Mouse (Mus musculus): ENCODE results near the gene Chchd5. TPM values are rescaled to one million over a fixed set of nuclear protein-coding genes. Genes with fewer than 3 reads are reported as not detected.

Chchd5 gene
- 23.1 and 23.2 TPM in 2 replicates for polyA plus RNA-seq (2015; fragmentation: Nextera tagmentation; extraction: Ambion mirVana)

GRCm38 (mm10) chr2:129129412-129129929 is at the start of gene Chchd5:
Gene Chchd5 (plus strand): TSS chr2:129129700.
- Histone ChIP-seq H3K27ac (peak within 1 kb of the TSS; percentile 94), H3K9ac (peak within 1 kb of the TSS; percentile 78), H3K4me2 (peak within 1 kb of the TSS; percentile 81), H3K9me3 (no peaks in the 10 kb centered on the region), H3K36me3 (peaks cover 35% of the 10 kb centered on the region), H3K4me1 (peaks cover 7% of the 10 kb centered on the region), H3K27me3 (replicated peaks) (no peaks in the 10 kb centered on the region), H3K4me3 (replicated peaks) (peak within 1 kb of the TSS; percentile 71)
- 0% methylated on average over 35 of the region's 35 CpGs for WGBS
- peak; percentile 100 for ATAC-seq (ENCODE audit: insufficient read depth, low FRiP score, low read depth)

GRCm38 (mm10) chr2:129081097-129081496 is 48.4 kb upstream of the Chchd5 start:
- H3K4me2 ChIP-seq: no peak overlapping the region
- H3K27me3 ChIP-seq (replicated peaks): no peaks in the 10 kb centered on the region
- H3K27ac ChIP-seq: no peak overlapping the region
- ATAC-seq (ENCODE audit: insufficient read depth, low FRiP score, low read depth): no peak
- peaks cover 21% of the 10 kb centered on the region; the same call in 1 of the 2 replicates for H3K36me3 ChIP-seq
- no peak overlapping the region for H3K4me3 ChIP-seq (replicated peaks)
- no peak overlapping the region for H3K9ac ChIP-seq
- H3K4me1 ChIP-seq: no peaks in the 10 kb centered on the region
- H3K9me3 ChIP-seq: no peaks in the 10 kb centered on the region
- WGBS: 69% methylated on average over 13 of the region's 13 CpGs

DNA sequence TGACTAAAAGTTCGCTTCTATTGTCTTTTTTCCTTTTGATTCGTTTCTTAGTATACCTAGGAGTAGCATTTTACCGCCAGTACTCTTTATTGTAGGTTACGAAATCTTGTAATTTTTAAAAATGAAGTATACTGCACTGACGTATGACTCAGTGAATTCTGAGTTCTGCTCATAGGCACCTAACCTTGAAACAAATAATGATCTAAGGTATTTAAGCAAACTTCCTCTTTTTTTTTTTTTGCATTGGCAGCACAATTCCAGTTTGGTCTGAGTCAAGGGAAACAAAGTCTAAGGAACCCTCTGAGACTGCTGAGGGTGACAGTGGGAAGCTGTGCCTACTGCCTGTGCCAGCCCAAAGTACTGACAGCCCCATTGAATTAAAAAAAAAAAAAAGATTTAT is 46.0 kb upstream of the Chchd5 start:
- Histone ChIP-seq H3K27ac (no peak overlapping the region), H3K4me2 (no peak overlapping the region), H3K9me3 (no peaks in the 10 kb centered on the region), H3K36me3 (peaks cover 13% of the 10 kb centered on the region; the same call in 1 of the 2 replicates), H3K4me3 (replicated peaks) (no peak overlapping the region), H3K9ac (no peak overlapping the region), H3K27me3 (replicated peaks) (no peaks in the 10 kb centered on the region), H3K4me1 (no peaks in the 10 kb centered on the region)
- ATAC-seq (ENCODE audit: insufficient read depth, low FRiP score, low read depth): no peak
- WGBS: 90% methylated on average over 5 of the region's 5 CpGs

DNA sequence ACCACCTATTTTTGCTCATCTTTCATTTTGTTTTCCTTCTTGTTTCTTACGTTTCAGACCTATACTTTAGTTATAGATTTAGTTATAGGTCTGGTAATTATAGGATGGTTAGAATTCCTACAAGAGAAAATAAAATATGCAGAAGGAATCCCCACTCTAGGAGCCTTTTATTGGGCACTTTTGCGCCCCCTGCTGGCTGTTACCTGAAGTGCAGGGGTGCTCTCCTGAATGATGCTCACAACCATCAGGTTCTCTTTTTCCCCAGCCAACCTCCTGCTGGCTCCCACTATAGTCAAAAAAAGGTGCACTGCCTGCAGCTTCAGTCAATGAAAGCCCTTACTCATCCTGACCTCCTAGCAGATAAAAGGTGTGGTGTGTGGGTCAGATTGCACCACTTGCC is 44.5 kb upstream of the Chchd5 start:
- WGBS: 51% methylated on average over 2 of the region's 2 CpGs
- no peaks in the 10 kb centered on the region for H3K27me3 ChIP-seq (replicated peaks)
- peaks cover 13% of the 10 kb centered on the region for H3K36me3 ChIP-seq
- H3K9me3 ChIP-seq: no peaks in the 10 kb centered on the region
- H3K4me1 ChIP-seq: no peaks in the 10 kb centered on the region
- H3K9ac ChIP-seq: no peak overlapping the region
- H3K4me3 ChIP-seq (replicated peaks): no peak overlapping the region
- no peak overlapping the region for H3K27ac ChIP-seq
- ATAC-seq (ENCODE audit: insufficient read depth, low FRiP score, low read depth): no peak
- no peak overlapping the region for H3K4me2 ChIP-seq

- WGBS: 89% methylated on average over 1 of the region's 1 CpGs
- H3K27me3 ChIP-seq (replicated peaks): no peaks in the 10 kb centered on the region
- H3K4me1 ChIP-seq: no peaks in the 10 kb centered on the region
- H3K4me3 ChIP-seq (replicated peaks): no peak overlapping the region
- no peak for ATAC-seq (ENCODE audit: insufficient read depth, low FRiP score, low read depth)
- H3K27ac ChIP-seq: no peak overlapping the region
- no peak overlapping the region for H3K4me2 ChIP-seq
- H3K9me3 ChIP-seq: no peaks in the 10 kb centered on the region
- no peak overlapping the region for H3K9ac ChIP-seq
- peaks cover 10% of the 10 kb centered on the region; the same call in 1 of the 2 replicates for H3K36me3 ChIP-seq
Observed at GRCm38 (mm10) chr2:129087520-129087919, 42.0 kb upstream of the Chchd5 start.

DNA sequence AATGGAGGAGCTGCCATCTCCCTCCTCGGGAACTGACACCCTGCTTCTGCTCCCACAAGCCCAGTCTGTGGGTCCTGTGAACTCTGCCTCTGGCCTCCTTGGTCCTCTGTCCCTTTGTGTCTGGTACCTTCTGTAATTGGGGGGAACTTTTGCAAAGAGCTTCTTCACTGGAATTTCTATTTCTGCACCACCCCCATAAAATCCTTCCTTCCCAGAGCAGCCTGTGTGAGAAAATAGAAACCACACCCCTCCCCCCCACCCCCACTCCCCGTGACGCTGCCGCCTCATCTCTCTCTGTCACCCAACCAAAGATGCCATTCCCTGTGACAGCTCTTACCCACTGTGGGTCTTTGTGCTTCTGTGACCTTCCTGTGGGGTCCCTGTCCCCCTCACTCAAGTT is 39.1 kb upstream of the Chchd5 start:
- H3K9ac ChIP-seq: no peak overlapping the region
- H3K9me3 ChIP-seq: no peaks in the 10 kb centered on the region
- 73% methylated on average over 4 of the region's 4 CpGs for WGBS
- H3K4me1 ChIP-seq: no peaks in the 10 kb centered on the region
- no peak overlapping the region for H3K4me3 ChIP-seq (replicated peaks)
- H3K27me3 ChIP-seq (replicated peaks): no peaks in the 10 kb centered on the region
- no peak for ATAC-seq (ENCODE audit: insufficient read depth, low FRiP score, low read depth)
- H3K36me3 ChIP-seq: peaks cover 14% of the 10 kb centered on the region
- no peak overlapping the region for H3K4me2 ChIP-seq
- H3K27ac ChIP-seq: no peak overlapping the region

DNA sequence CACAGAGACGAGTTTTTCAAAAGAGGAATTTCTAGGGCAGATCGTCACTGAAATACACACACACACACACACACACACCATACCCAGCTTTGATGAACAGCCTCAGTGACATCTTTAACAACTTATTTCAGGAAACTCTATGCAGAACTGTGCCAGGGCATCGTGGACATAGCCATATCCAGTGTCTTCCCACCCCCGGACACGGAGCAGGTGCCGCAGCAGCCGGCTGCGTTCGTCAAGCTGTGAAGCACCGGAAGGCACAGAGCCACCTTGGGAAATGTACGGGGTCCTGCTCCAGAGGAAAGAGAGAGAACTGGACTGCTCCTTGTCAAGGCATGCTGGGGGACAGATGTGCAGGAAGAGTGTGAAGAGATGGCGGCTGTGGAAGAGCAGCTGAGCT is 36.7 kb upstream of the Chchd5 start:
- Histone ChIP-seq H3K4me2 (no peak overlapping the region), H3K4me3 (replicated peaks) (no peak overlapping the region), H3K4me1 (no peaks in the 10 kb centered on the region), H3K9me3 (no peaks in the 10 kb centered on the region), H3K27ac (no peak overlapping the region), H3K36me3 (peaks cover 11% of the 10 kb centered on the region), H3K9ac (no peak overlapping the region), H3K27me3 (replicated peaks) (no peaks in the 10 kb centered on the region)
- ATAC-seq (ENCODE audit: insufficient read depth, low FRiP score, low read depth): no peak
- 92% methylated on average over 12 of the region's 12 CpGs for WGBS

- H3K9ac ChIP-seq: no peak overlapping the region
- H3K4me1 ChIP-seq: no peaks in the 10 kb centered on the region
- no peak overlapping the region for H3K4me3 ChIP-seq (replicated peaks)
- no peaks in the 10 kb centered on the region for H3K9me3 ChIP-seq
- peaks cover 11% of the 10 kb centered on the region for H3K36me3 ChIP-seq
- H3K4me2 ChIP-seq: no peak overlapping the region
- H3K27me3 ChIP-seq (replicated peaks): no peaks in the 10 kb centered on the region
- WGBS: 87% methylated on average over 18 of the region's 18 CpGs
- no peak overlapping the region for H3K27ac ChIP-seq
- ATAC-seq (ENCODE audit: insufficient read depth, low FRiP score, low read depth): no peak
Observed at GRCm38 (mm10) chr2:129093926-129094724, 35.4 kb upstream of the Chchd5 start.

DNA sequence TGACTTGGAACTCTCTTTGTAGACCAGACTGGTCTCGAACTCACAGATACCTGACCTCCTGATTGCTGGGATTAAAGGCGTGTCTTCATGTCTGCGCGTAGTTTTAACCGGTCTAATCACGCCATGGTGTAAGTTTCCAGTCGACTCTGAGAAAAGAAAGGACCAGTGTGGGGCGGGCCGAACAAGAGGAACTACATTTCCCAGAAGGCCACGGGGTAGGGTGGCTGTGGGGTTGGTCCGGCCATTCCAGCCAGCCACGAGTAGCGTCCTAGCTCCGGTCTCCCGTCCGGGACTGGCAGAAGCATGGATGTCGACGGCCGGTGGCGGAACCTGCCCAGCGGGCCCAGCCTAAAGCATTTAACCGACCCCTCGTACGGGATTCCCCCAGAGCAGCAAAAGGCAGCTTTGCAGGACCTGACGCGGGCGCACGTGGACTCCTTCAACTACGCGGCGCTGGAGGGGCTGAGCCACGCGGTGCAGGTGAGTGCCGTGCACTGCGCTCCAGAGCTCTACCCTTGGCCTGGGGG is 28.7 kb upstream of the Chchd5 start, which contains the start of gene Polr1b:
TSS of gene Polr1b (plus strand) at position 212 of the 527 bp plus-strand sequence.
- H3K4me2 ChIP-seq: peak within 1 kb of the TSS; percentile 70
- H3K36me3 ChIP-seq: peaks cover 23% of the 10 kb centered on the region
- H3K27me3 ChIP-seq (replicated peaks): no peaks in the 10 kb centered on the region
- H3K4me1 ChIP-seq: 0 out of 2 replicates have a peak, but pooled peaks cover 3% of the 10 kb centered on the region
- no peaks in the 10 kb centered on the region for H3K9me3 ChIP-seq
- WGBS: 1% methylated on average over 35 of the region's 35 CpGs
- H3K27ac ChIP-seq: no peak within 1 kb of the TSS
- peak within 1 kb of the TSS; percentile 68 for H3K4me3 ChIP-seq (replicated peaks)
- peak within 1 kb of the TSS; percentile 57 for H3K9ac ChIP-seq
- ATAC-seq (ENCODE audit: insufficient read depth, low FRiP score, low read depth): peak; percentile 99

GRCm38 (mm10) chr2:129112924-129113323 is 16.6 kb upstream of the Chchd5 start:
- Histone ChIP-seq H3K27me3 (replicated peaks) (no peaks in the 10 kb centered on the region), H3K4me2 (no peak overlapping the region), H3K27ac (no peak overlapping the region), H3K4me3 (replicated peaks) (no peak overlapping the region), H3K9me3 (no peaks in the 10 kb centered on the region), H3K36me3 (peaks cover 58% of the 10 kb centered on the region), H3K4me1 (no peaks in the 10 kb centered on the region), H3K9ac (no peak overlapping the region)
- ATAC-seq (ENCODE audit: insufficient read depth, low FRiP score, low read depth): no peak
- 94% methylated on average over 5 of the region's 5 CpGs for WGBS

DNA sequence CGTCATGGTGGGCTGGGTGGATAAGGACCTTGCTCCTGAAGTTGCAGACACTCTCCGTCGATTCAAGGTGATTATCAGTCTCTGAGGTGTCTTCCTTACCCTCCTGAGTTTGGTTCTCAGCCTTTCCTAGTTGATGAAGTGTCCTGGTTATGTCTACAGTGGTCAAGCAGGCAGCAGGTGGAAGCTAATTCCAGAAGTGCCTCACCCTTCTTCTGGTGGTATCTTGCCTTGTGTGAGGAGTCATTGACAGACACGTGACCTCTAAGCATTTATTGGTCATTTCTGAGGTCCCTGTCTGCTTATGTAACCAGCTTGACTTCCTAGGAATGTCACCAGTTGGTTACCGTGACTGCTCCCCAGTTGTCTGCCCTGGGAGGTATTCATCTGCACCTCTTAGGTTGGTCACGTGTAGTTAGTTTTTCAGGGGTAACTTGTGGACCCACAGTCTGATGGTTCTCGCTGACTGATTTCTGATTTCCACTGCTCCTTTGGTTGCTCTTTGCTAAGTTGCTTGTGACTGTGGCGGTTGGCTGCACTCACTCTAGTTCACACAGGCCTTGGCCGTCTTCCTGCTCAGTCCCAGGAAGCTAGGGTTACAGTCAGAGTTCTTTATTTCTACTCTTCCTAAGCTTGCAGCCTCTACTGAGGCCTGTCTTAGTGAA is 13.7 kb upstream of the Chchd5 start:
- H3K4me2 ChIP-seq: no peak overlapping the region
- H3K4me1 ChIP-seq: no peaks in the 10 kb centered on the region
- H3K27ac ChIP-seq: no peak overlapping the region
- no peak overlapping the region for H3K4me3 ChIP-seq (replicated peaks)
- H3K9me3 ChIP-seq: no peaks in the 10 kb centered on the region
- WGBS: 91% methylated on average over 9 of the region's 9 CpGs
- no peak overlapping the region for H3K9ac ChIP-seq
- H3K27me3 ChIP-seq (replicated peaks): no peaks in the 10 kb centered on the region
- H3K36me3 ChIP-seq: peaks cover 66% of the 10 kb centered on the region
- ATAC-seq (ENCODE audit: insufficient read depth, low FRiP score, low read depth): no peak

GRCm38 (mm10) chr2:129116368-129116739 is 13.1 kb upstream of the Chchd5 start:
- H3K4me2 ChIP-seq: no peak overlapping the region
- 97% methylated on average over 1 of the region's 1 CpGs for WGBS
- no peaks in the 10 kb centered on the region for H3K9me3 ChIP-seq
- H3K9ac ChIP-seq: no peak overlapping the region
- H3K4me3 ChIP-seq (replicated peaks): no peak overlapping the region
- H3K27me3 ChIP-seq (replicated peaks): no peaks in the 10 kb centered on the region
- H3K27ac ChIP-seq: no peak overlapping the region
- peaks cover 64% of the 10 kb centered on the region for H3K36me3 ChIP-seq
- no peaks in the 10 kb centered on the region for H3K4me1 ChIP-seq
- no peak for ATAC-seq (ENCODE audit: insufficient read depth, low FRiP score, low read depth)
